Mouse (Mus musculus) right cerebral cortex, adult 2 months (tissue): ENCODE data around the gene Metrn.
"Not testable (repeated sequence)": the region's sequence is repeated elsewhere in the genome, so short reads cannot be mapped to it uniquely, and the experiment has no call there.

Source experiments
- DNase-seq, 2 experiments: peaks; one replicate each; pipeline ENCODE4 v3.0.0; 2021 to 2022; ENCODE audit warnings: low spot score in 2 of 2

Gene Metrn

GRCm38 (mm10) chr17:25808789-25809605, 12.1 kb upstream of the Metrn start, which contains the start of gene Fbxl16:
Gene Fbxl16 (plus strand): TSS chr17:25809085.
- DNase-seq = peak; percentile 88 to 89

GRCm38 (mm10) chr17:25808028-25808427, 11.1 kb upstream of the Metrn start:
- DNase-seq = no peak

- DNase-seq = not testable (repeated sequence)
Measured at GRCm38 (mm10) chr17:25807452-25807851, 10.5 kb upstream of the Metrn start.

- DNase-seq = no peak
Measured at GRCm38 (mm10) chr17:25806507-25806906, 9.6 kb upstream of the Metrn start.

GRCm38 (mm10) chr17:25802825-25803517, 6.0 kb upstream of the Metrn start:
- peak; percentile 85 to 89 for DNase-seq

GRCm38 (mm10) chr17:25801029-25801428, 4.1 kb upstream of the Metrn start:
- DNase-seq = peak; percentile 74 to 78

- DNase-seq = no peak
Measured at GRCm38 (mm10) chr17:25796211-25796771, 645 bp downstream of the Metrn start.

- peak in 1 of 2 experiments; percentile 66 for DNase-seq
Measured at GRCm38 (mm10) chr17:25795609-25796092, 1.3 kb downstream of the Metrn start, which contains the start of gene AC134908.4. Gene AC134908.4 (minus strand): TSS chr17:25795659.

DNA sequence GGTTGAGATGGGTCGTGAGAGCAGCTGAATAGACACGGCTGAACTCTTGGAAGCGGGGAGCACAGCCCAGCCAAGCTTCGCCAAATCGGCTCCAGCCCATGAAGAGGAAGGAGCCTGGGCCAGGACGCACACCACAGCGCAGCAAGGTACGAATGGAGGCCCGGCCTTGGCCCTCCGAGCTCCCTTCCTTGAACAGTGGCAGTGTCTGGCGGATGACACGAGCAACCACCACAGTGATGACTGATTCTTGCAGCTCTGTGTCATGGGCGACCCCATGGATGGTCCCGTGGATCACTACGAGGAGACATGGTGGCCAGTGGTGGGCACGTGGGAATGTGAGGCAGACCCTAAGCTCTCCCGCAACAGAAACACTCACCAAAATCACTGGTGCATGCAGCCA, 1.9 kb downstream of the Metrn start:
- DNase-seq = no peak

DNA sequence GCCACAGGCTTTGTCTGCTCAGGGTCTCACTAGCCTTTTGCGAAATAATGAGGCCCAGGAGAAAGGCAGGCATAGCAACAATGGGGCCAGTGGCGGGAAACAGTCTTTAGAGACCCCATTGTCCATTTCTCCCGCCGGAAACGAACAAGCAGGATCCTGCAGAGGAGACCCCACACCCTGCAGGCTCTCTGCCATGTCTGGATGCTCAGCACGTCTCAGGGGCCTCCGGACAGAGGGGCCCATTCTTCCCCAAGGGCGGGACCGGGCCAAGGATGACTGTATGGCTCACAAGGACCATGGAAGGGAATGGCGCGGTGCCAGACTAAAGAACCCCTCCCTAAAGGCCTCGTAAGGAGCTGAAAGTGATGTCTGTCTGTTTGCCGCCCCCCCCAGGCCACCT, 2.7 kb downstream of the Metrn start:
- DNase-seq = no peak

DNA sequence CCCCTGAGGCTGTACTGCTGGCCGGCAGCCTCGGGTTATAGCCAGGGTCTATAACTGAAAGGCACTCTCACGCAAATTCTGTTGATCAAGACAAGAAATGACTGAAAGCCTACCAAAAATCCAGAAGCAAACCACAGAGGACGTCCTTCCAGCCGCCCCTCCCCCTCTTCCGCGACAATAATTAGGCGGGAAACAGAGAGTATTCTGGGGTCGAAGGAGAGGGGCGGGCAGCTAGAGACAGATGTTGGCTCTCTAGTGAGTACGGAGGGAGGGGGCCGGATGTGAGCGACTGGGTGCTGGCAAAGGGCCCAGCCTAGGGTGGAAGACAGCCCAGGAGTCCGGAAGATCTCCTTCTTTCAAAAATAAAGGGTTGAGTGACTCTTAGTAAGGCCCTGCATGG, 4.3 kb downstream of the Metrn start, which contains the start of gene Fam173a:
Gene Fam173a (minus strand): TSS at position 287 of the 400 bp plus-strand sequence.
- peak; percentile 63 to 78 for DNase-seq

DNA sequence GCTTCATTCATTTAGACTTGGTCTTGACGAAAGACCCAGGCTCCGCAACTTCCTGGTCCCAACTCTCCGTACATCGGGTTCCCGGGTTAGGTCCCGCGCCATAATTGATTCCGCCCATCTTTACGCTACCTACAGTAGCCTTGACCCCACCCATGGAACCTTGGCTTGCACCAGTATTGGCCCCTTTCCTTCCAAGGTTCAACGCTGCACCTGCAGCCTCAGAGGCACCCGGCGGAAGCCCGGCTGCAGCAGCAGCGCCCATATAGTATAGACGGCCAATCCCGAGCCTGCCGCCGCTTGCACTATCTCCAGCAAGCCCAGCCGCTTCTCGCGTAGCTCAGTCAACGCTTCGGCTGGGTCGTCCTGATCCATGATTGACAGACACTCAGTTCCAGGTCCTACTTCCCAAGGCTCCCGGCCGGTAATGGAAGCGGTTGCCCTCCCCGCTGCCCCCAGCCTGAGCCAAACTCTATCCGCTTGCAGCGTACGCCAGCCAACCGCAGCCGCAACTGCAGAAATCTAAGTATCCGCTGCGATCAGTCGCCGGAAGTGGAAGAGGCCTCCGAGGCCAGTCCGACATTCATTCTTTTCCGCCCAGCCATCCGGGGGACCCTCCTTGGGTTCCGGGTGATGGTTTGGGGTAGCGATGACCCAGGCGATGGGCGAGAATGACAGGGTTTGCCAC, 5.0 kb downstream of the Metrn start:
- peak; percentile 84 to 91 for DNase-seq

DNA sequence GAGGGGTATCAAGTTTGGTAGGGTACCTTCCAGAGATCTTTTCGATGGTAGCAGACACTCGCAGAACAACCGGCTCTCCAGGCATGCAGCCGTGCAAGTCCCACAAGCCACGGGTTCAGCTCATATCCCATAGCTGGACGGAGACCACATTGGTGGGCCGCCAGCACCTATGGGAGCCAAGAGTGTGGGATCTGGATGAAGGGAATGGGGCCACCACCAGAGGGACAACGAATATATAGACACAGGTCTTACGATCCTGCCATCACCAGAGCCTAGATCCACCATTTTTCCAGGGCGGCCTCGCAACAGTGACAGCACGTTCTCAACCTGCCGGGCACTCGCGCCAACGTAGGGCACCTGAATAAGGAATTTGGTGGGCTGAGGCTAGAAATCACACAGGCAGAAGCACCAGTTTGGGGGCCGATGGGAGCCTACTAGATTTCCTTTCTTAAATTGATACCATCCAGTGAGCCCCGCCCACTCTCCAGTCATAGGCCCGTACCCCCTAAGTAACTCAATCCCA, 5.6 kb downstream of the Metrn start:
- DNase-seq = no peak

DNA sequence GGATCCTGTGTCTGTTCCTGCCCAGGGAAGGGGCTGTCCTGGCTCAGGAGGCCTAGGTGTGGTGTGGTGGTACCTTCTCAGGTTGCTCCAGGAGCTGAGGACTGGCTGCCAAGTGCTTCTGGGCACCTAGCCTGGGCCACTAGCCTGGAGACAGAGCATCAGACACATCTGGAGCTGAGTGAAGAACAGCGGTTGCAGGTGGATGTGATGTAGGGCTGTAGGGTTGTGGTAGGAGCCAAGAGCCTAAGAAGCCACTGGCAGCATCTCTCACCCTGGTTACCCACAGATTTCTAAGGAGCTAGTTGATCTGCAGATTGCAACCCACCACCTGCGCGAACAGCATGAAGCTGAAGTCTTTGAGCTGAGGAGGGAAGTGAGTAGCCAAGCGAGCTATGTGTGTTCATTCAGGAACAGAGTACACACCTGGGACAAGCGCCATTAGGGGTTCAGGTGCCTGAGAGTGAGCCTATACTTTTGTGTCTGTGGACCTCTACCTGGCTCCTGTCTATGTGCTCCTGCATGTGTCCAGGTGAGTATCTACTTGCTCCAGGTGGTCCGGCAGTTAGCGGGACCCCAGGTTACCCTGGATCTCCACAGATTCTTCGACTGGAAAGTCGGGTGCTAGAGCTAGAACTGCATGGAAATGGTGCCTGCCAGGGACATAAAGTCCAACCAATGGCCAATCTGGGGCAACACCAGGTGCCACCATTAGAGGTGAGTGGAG, 10.0 kb downstream of the Metrn start:
- no peak for DNase-seq

DNA sequence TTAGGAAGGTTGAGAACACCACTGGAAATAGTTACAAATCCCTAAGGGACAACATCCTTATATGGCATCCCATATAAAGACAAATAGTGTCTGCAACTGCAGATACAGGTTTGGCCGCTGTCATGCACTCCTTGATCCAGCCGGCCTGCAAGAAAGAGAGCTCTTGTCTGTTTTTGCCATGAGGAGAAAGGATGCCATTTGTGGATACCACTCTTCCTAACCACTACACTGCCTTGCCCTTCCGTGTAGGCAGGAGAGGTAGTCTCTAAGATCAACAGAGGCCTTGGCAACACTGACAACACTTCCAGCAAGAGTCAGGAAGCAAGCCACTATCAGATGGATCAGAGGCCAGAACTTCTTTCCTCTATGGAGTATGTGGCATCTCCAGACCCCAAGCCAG, 10.7 kb downstream of the Metrn start, which contains the start of gene Ccdc78:
Gene Ccdc78 (plus strand): TSS at position 301 of the 400 bp plus-strand sequence.
- DNase-seq = no peak

DNA sequence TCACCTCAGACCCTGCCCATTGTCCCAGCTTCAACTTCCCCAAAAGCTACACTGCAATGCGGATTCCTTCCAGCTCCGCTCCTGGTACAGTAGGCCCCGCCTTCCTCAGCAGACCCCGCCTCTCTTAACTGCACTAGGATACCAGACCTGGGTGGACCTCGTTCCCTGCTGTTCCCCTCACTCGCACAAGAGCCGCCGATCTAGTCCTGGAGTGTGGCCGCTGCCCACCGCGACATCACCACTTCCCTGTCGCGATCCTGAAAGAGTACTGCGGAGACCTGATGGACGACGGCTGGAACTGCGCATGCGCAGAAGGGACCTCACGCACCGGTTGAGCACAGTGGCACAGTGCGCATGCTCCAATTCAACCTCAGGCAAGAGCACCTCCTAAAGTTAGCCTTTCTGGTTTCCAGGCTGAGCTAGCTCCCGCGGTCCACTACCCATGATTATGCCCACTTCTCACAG, 11.6 kb downstream of the Metrn start, which contains the start of gene Haghl:
Gene Haghl (minus strand): TSS at position 393 of the 465 bp plus-strand sequence.
- peak; percentile 98 to 99 for DNase-seq

DNA sequence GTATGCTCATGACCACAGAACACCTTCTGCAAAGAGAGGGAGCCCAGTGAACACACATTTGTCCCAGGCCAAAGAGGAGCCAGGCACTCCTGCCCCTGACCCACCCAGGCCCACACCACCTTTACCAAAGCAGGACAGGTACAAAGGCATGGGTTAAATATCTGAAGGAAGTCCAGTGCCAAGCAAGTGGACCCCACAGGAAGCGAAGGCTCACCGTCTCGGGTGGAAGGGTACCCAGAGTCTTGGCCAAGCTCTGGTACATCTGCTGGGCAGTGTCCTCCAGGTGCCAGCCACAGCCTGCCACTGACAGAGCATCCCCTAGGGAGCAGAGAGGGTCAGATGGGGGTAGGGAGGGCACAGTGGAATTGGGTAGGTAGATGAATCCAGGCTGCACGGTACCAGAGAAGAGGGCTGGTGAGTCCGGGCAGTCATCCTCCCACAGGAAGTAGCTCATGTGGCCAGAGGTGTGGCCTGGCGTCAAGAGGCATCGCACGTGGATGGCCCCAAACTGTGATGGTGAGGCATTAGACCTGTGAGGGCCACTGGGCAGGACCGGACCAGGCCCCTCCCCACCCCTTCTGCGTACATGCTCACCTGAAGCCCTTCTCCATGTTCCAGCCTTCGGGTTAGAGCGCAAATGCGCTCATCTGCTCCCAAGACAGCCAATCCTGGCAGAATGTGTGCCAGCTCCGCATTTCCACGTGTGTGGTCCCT, 12.9 kb downstream of the Metrn start:
- DNase-seq = no peak

- DNase-seq = no peak
Measured at GRCm38 (mm10) chr17:25783086-25783485, 13.8 kb downstream of the Metrn start.

DNA sequence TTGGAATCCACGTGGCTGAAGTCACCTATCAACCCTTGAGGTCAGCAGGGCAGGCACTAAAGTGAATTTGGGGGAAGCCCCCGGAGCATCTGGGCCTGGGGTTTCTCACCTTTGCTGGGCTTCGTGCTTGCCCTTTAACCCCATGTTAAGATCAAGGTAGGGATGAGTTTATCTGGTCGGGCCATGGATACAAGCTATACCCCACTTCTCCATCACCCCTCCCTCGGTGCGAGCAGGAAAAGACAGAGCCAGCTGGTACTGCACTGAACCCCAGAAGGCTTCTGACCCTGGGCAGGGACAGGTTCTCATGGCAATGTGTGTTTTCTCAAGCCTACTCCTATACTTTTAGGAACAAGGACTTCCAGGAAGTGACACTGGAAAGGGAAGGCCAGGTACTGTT, 15.6 kb downstream of the Metrn start:
- DNase-seq = no peak

GRCm38 (mm10) chr17:25777948-25778347, 19.0 kb downstream of the Metrn start:
- DNase-seq = no peak
